Mouse (Mus musculus) spleen, adult 2 months (tissue): ENCODE measurements around the gene Clta. TPM values are rescaled to one million over a fixed set of nuclear protein-coding genes. Genes with fewer than 3 reads are reported as not detected.

Experiments used
- DNase-seq, 2 experiments: peaks; one replicate each; pipeline versions ENCODE4 v3.0.0 to v3.0.0-alpha.2; 2012 to 2021; ENCODE audit warnings: low spot score in 2 of 2, low read depth in 1 of 2
- H3K27ac ChIP-seq: fragments of 200-500 bp; 2 replicates; pipeline ENCODE4 v1.5.1; 2012; ENCODE audit warnings: low read length, inconsistent platforms; ENCODE audit not compliant: insufficient read depth
- H3K27me3 ChIP-seq: fragments of 200-500 bp; 2 replicates; pipeline ENCODE4 v1.6.1; 2012; ENCODE audit warnings: mild to moderate bottlenecking, moderate library complexity, low read length, inconsistent platforms; ENCODE audit not compliant: control insufficient read depth, insufficient read depth
- H3K36me3 ChIP-seq: fragments of 200-500 bp; 2 replicates; pipeline ENCODE4 v1.6.1; 2012; ENCODE audit warnings: mild to moderate bottlenecking, low read length, inconsistent platforms; ENCODE audit not compliant: control insufficient read depth, insufficient read depth
- H3K4me1 ChIP-seq: fragments of 200-500 bp; 2 replicates; pipeline ENCODE4 v1.6.1; 2011; ENCODE audit warnings: inconsistent platforms; ENCODE audit not compliant: control insufficient read depth, insufficient read depth, insufficient read length
- H3K4me3 ChIP-seq: fragments of 200-500 bp; 2 replicates; pipeline ENCODE4 v1.5.1; 2011; ENCODE audit warnings: mild to moderate bottlenecking, inconsistent platforms; ENCODE audit not compliant: insufficient read depth, insufficient read length; ENCODE audit errors: extremely low read depth
- CTCF ChIP-seq: fragments of 200-500 bp; IDR thresholded peaks from 2 replicates; pipeline ENCODE4 v1.5.1; 2011; ENCODE audit warnings: mild to moderate bottlenecking, inconsistent platforms; ENCODE audit not compliant: insufficient read depth, insufficient read length, insufficient replicate concordance; ENCODE audit errors: extremely low read depth
- POLR2A ChIP-seq: fragments of 200-500 bp; IDR thresholded peaks from 2 replicates; pipeline ENCODE4 v1.6.1; 2011; ENCODE audit warnings: low read depth, low read length, inconsistent platforms
- WGBS: fragments of 180-500 bp; shearing (Covaris S2); methylation state at CpG from one replicate; pipeline ENCODE4 v1.1.7; 2018; 5-methylcytosine and 5-hydroxymethylcytosine counted together
- polyA plus RNA-seq: library from polyadenylated mRNA; depleted of rRNA; stranded (reverse); fragments of >200 nt; gene quantifications from 2 replicates; pipeline ENCODE4 v1.2.3, GENCODE M21; 2012

Clta gene
- polyA plus RNA-seq, 1 experiment: 183 TPM

DNA sequence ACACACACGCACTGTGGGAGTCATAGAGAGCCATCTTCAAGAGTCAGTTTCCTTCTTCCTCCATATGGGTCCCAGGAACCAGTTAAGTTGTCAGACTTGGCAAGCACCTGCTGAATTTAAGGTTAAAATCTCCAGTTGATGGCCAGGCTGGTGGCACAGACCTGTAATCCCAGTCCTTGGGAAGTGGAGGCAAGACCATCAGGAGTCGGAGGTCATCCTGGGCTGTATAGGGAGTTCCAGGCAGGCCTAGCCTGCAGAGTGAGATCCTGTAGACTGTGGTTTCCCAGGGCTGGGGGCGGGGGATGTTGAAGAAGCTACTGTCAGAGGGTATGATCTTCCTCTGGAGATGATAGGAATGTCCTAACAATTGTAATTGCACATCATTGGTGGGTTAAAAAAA is 15.3 kb upstream of the Clta start:
- Histone ChIP-seq H3K27me3 (no peaks in the 10 kb centered on the region), H3K4me1 (no peaks in the 10 kb centered on the region), H3K36me3 (no peaks in the 10 kb centered on the region), H3K4me3 (no peak overlapping the region), H3K27ac (no peak overlapping the region)
- DNase-seq: no peak
- 93% methylated on average over 3 of the region's 3 CpGs for WGBS
- TF ChIP-seq POLR2A (no peak), CTCF (no peak)

DNA sequence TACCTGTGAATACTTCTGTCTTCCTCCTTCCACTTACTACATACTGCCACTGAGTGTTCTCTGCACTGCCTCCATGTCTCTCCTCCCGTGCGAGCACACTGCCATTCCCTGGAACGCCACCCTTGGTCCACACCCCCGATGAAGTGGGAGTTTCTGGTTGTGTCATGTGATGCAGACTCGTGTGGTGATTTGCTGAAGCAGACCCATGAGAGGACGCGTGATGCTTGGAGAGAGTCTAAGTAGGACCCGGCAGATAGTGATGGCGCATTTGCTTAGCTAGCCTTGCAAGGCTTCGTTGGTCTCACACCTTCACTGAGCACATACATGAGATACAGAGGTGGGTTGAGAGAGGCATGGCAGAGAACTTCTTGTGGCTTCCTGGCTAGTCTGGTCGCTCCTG is 11.2 kb upstream of the Clta start:
- DNase-seq: no peak
- H3K4me3 ChIP-seq: no peak overlapping the region
- no peak overlapping the region for H3K27ac ChIP-seq
- H3K27me3 ChIP-seq: no peaks in the 10 kb centered on the region
- no peak for TF ChIP-seq POLR2A
- no peak for TF ChIP-seq CTCF
- H3K4me1 ChIP-seq: no peaks in the 10 kb centered on the region
- H3K36me3 ChIP-seq: no peaks in the 10 kb centered on the region
- 93% methylated on average over 11 of the region's 11 CpGs for WGBS

DNA sequence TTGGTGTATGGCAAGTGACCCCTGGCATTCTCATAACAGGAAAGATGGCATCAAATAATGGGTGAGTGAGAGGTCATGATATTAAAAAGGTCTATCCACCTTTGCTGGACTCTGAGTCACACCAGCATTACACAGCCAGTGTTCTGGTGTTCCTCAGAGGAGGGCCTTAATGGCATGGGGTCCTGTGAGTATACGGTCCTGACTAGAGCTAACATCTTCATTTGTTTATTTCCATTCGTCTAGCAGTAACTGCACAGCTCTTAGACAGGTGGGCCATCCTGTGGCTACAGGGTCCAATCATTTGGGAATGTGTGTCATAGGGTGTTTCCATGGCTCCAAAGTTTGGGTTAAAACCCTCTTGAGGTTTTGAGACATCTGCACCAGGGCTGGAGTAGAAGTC is 9.9 kb upstream of the Clta start:
- TF ChIP-seq POLR2A (no peak), CTCF (no peak)
- Histone ChIP-seq H3K4me1 (no peaks in the 10 kb centered on the region), H3K27ac (no peak overlapping the region), H3K4me3 (no peak overlapping the region), H3K36me3 (no peaks in the 10 kb centered on the region), H3K27me3 (no peaks in the 10 kb centered on the region)
- no peak for DNase-seq
- WGBS: 83% methylated on average over 2 of the region's 2 CpGs

DNA sequence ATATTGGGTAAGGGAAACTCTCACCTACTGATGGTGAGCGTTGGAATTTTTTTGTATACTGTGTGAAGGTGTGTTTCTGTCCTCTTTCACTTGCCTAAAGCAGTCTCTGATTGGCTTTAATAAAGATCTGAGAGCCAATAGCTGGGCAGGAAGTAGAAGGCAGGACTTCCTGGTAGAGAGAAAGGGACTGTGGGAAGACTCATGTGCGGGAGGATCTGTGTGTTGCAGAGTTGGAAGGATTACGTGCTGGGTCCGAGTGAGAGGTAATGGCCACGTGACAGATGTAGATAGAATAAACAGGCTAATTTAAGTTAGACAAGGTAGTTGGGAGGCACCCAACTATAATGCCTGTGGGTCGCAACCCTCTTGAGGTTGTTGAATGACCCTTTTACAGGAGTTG is 630 bp upstream of the Clta start:
- WGBS: 82% methylated on average over 6 of the region's 6 CpGs
- Histone ChIP-seq H3K27ac (no peak overlapping the region), H3K4me1 (no peaks in the 10 kb centered on the region), H3K4me3 (no peak overlapping the region), H3K27me3 (no peaks in the 10 kb centered on the region), H3K36me3 (no peaks in the 10 kb centered on the region)
- TF ChIP-seq POLR2A (no peak), CTCF (no peak)
- DNase-seq: no peak

DNA sequence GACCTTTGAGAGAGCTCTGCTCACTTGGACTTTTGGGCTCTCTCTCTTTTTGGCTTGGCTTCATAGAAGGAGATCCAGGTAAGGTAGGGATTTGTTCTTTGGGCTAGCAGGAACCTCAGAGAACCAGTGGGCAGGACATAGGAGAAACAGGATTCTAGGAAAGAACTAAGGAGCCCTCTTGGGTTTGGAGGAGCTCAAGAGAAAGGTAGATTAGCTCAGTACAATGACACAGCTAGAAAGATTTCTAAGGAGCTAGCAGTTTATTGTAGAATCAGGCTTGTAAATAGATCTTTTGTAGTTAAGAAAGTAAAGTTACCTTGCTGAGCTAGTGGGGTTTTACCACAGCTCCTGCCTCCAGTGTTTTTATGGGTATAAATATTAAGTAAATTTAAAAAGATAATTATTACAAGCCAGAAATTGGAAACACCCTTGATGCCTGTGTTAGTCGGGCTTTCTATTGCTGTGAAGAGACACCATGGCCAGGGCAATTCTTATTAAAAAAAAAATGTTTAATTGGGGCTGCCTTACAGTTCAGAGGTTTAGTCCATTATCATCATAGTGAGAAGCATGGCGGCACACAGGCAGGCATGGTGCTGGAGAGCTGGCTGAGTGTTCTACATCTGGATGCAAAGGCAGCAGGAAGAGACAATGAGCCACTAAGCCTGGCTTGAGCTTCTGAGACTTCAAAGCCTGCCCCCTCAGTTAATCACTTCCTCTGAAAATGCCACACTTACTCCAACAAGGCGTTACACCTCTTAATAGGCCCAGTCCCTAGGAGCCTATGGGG is 564 bp downstream of the Clta start:
- no peak overlapping the region for H3K27ac ChIP-seq
- 74% methylated on average over 3 of the region's 3 CpGs for WGBS
- H3K4me1 ChIP-seq: no peaks in the 10 kb centered on the region
- TF ChIP-seq CTCF (no peak), POLR2A (no peak)
- no peaks in the 10 kb centered on the region for H3K36me3 ChIP-seq
- H3K27me3 ChIP-seq: no peaks in the 10 kb centered on the region
- DNase-seq: no peak
- H3K4me3 ChIP-seq: no peak overlapping the region

DNA sequence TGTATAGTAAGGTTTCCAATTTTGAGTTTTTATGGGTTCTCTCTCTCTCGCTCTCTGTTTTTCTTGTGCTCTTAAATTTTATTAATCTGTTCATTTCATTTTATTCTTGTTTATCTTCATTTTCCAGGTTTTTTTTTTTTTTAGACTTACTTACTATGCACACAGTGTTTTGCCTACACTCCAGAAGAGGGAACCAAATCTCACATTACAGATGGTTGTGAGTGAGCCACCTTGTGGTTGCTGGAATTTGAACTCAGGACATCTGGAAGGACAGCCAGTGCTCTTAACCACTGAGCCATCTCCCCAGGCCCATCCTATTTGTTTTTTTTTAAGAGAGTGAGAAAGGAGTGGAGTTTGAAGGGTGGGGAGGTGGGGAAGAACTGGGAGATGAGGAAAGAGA is 5.9 kb downstream of the Clta start:
- H3K4me3 ChIP-seq: no peak overlapping the region
- WGBS: 92% methylated on average over 1 of the region's 1 CpGs
- no peaks in the 10 kb centered on the region for H3K27me3 ChIP-seq
- H3K36me3 ChIP-seq: no peaks in the 10 kb centered on the region
- H3K4me1 ChIP-seq: peaks cover 5% of the 10 kb centered on the region
- no peak for DNase-seq
- TF ChIP-seq CTCF (no peak), POLR2A (no peak)
- no peak overlapping the region for H3K27ac ChIP-seq

DNA sequence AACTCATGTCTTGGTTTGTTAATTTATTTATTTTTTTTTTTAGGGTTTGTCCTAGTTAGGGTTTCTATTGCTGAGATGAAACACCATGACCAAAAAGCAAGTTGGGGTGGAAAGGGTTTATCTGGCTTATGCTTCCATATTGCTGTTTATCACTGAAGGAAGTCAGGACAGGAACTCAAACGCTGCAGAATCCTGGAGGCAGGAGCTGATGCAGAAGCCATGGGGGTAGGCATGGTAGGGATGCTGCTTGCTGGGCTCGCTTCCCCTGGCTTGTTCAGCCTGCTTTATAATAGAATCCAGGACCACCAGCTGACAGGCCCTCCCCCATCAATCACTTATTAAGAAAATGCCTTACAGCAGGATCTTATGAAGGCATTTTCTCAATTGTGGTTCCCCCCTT is 6.6 kb downstream of the Clta start:
- H3K4me3 ChIP-seq: no peak overlapping the region
- no peak for DNase-seq
- WGBS: 50% methylated on average over 2 of the region's 2 CpGs
- H3K27me3 ChIP-seq: no peaks in the 10 kb centered on the region
- no peak for TF ChIP-seq POLR2A
- TF ChIP-seq CTCF: no peak
- H3K27ac ChIP-seq: no peak overlapping the region
- no peaks in the 10 kb centered on the region for H3K36me3 ChIP-seq
- H3K4me1 ChIP-seq: peaks cover 10% of the 10 kb centered on the region
